23 mouse cellular contexts compared by ENCODE assay signal in genomic region chr12:79853901-79854490, GRCm38 (mm10).
DNase-seq lines count a peak whose midpoint lies in the region; ATAC-seq and TF ChIP-seq lines count a peak whose summit lies in the region.
"Had no signal": no experiment of that assay in that cellular context is flagged by ENCODE, and none has a peak within 500 bp of the region (broad histone marks: within the 10 kb centered on the region; RNA-seq: fewer than 3 reads in every experiment).

No protein-coding gene starts in this region.

- no peak overlapping the region for H3K9ac ChIP-seq in intestine, embryonic 15.5 days
- no peak overlapping the region for H3K9ac ChIP-seq in intestine, postnatal 0 days (ENCODE audit: low read depth, low read length)
- no peak overlapping the region for H3K9ac ChIP-seq in lung, embryonic 15.5 days
- H3K9ac ChIP-seq: forebrain, embryonic 12.5 days; limb, embryonic 13.5 days; liver, embryonic 12.5 days; midbrain, embryonic 12.5 days had no signal

- peak overlapping the region; percentile 54; the same call in 1 of the 2 replicates for H3K27ac ChIP-seq in intestine, embryonic 15.5 days
- H3K27ac ChIP-seq in intestine, postnatal 0 days (ENCODE audit: low read depth, low read length): no peak overlapping the region
- H3K27ac ChIP-seq in lung, embryonic 15.5 days: peak overlapping the region; percentile 80
- H3K27ac ChIP-seq: forebrain, embryonic 12.5 days; heart, adult 2 months; hindbrain, embryonic 10.5 days; limb, embryonic 13.5 days; liver, embryonic 12.5 days; midbrain, embryonic 12.5 days had no signal

- no peak overlapping the region for H3K4me3 ChIP-seq in intestine, embryonic 15.5 days (replicated peaks)
- no peak overlapping the region for H3K4me3 ChIP-seq in intestine, postnatal 0 days (ENCODE audit: low read depth, low read length)
- no peak overlapping the region for H3K4me3 ChIP-seq in lung, embryonic 15.5 days
- H3K4me3 ChIP-seq: forebrain, embryonic 12.5 days; heart, adult 2 months; hindbrain, embryonic 10.5 days; limb, embryonic 13.5 days; liver, embryonic 12.5 days; midbrain, embryonic 12.5 days had no signal

- H3K9me3 ChIP-seq in intestine, embryonic 15.5 days: no peaks in the 10 kb centered on the region
- 0 out of 2 replicates have a peak, but pooled peaks cover 2% of the 10 kb centered on the region for H3K9me3 ChIP-seq in intestine, postnatal 0 days (ENCODE audit: control insufficient read depth)
- no peaks in the 10 kb centered on the region for H3K9me3 ChIP-seq in lung, embryonic 15.5 days
- H3K9me3 ChIP-seq: liver, embryonic 12.5 days had no signal

- no peaks in the 10 kb centered on the region for H3K27me3 ChIP-seq in intestine, embryonic 15.5 days (replicated peaks)
- no peaks in the 10 kb centered on the region for H3K27me3 ChIP-seq in intestine, postnatal 0 days (replicated peaks; ENCODE audit: control insufficient read depth, insufficient read depth, low read length)
- no peaks in the 10 kb centered on the region for H3K27me3 ChIP-seq in lung, embryonic 15.5 days
- H3K27me3 ChIP-seq: limb, embryonic 13.5 days; liver, embryonic 12.5 days; midbrain, embryonic 12.5 days had no signal

- TF ChIP-seq CTCF in intestine, postnatal 0 days (IDR thresholded peaks at IDR 0.05; ENCODE audit: low read depth): no peak

- peak; percentile 1 for DNase-seq in adrenal gland, postnatal 14 days
- no peak for DNase-seq in adrenal gland, postnatal 10 days
- DNase-seq in lung, postnatal 25 days (ENCODE audit: low spot score): no peak
- DNase-seq in induced T-regulatory cell, adult 2 months (ENCODE audit: low read depth): peak; percentile 41
- DNase-seq: adrenal gland, postnatal 25 days; cerebellum, adult 8-10 months; cerebellum, postnatal 36 days; embryo, embryonic 11 days; gastrocnemius, postnatal 25 days; kidney, adult 11 months; layer of hippocampus, adult 9-11 months; thymus, postnatal 25 days had no signal

- H3K4me1 ChIP-seq in intestine, embryonic 15.5 days (replicated peaks): peaks cover 25% of the 10 kb centered on the region
- H3K4me1 ChIP-seq in intestine, postnatal 0 days (replicated peaks; ENCODE audit: control insufficient read depth, insufficient read depth, low read length): 0 out of 2 replicates have a peak, but pooled peaks cover 5% of the 10 kb centered on the region
- H3K4me1 ChIP-seq in lung, embryonic 15.5 days: peaks cover 76% of the 10 kb centered on the region

- no peaks in the 10 kb centered on the region for H3K36me3 ChIP-seq in intestine, embryonic 15.5 days
- H3K36me3 ChIP-seq in intestine, postnatal 0 days (ENCODE audit: control insufficient read depth, insufficient read depth): no peaks in the 10 kb centered on the region
- H3K36me3 ChIP-seq in lung, embryonic 15.5 days: no peaks in the 10 kb centered on the region
- H3K36me3 ChIP-seq: forebrain, embryonic 12.5 days; hindbrain, embryonic 10.5 days; limb, embryonic 13.5 days; liver, embryonic 12.5 days; midbrain, embryonic 12.5 days had no signal

- ATAC-seq in intestine, embryonic 15.5 days: no peak
- ATAC-seq in intestine, postnatal 0 days: no peak
- peak; percentile 50; the same call in 1 of the 2 replicates for ATAC-seq in lung, embryonic 15.5 days (ENCODE audit: borderline replicate concordance, extremely low read depth, low FRiP score, low TSS enrichment)
- ATAC-seq: activated CD4-positive, CD25-positive, alpha-beta regulatory T cell, adult 4 months; hindbrain, embryonic 16.5 days; liver, embryonic 12.5 days had no signal

- WGBS in intestine, embryonic 15.5 days: 70% methylated on average over 5 of the region's 5 CpGs
- WGBS in intestine, postnatal 0 days: 70% methylated on average over 5 of the region's 5 CpGs
- WGBS in lung, embryonic 15.5 days: 44% methylated on average over 5 of the region's 5 CpGs

- no peak overlapping the region for H3K4me2 ChIP-seq in intestine, embryonic 15.5 days (replicated peaks)
- H3K4me2 ChIP-seq in intestine, postnatal 0 days (replicated peaks; ENCODE audit: low read depth): no peak overlapping the region
- no peak overlapping the region for H3K4me2 ChIP-seq in lung, embryonic 15.5 days
- H3K4me2 ChIP-seq: forebrain, embryonic 12.5 days; limb, embryonic 13.5 days; liver, embryonic 12.5 days; midbrain, embryonic 12.5 days had no signal

Comparison
In these comparisons a context has a peak if more than half of its experiments do, and no peak if none do; other contexts are left out.
1. DNase-seq: peak in adrenal gland, postnatal 14 days (single experiment) and induced T-regulatory cell, adult 2 months (single experiment); none in adrenal gland, postnatal 10 days (single experiment) and lung, postnatal 25 days (single experiment).